Mouse (Mus musculus) spleen, postnatal 36 days (tissue): ENCODE results near the gene Pik3cd.

ENCODE experiments used
- DNase-seq, 2 experiments: peaks; one replicate each; pipeline ENCODE4 v3.0.0; 2022; ENCODE audit warnings: low spot score in 2 of 2, mixed read lengths in 1 of 2

Gene Pik3cd

DNA sequence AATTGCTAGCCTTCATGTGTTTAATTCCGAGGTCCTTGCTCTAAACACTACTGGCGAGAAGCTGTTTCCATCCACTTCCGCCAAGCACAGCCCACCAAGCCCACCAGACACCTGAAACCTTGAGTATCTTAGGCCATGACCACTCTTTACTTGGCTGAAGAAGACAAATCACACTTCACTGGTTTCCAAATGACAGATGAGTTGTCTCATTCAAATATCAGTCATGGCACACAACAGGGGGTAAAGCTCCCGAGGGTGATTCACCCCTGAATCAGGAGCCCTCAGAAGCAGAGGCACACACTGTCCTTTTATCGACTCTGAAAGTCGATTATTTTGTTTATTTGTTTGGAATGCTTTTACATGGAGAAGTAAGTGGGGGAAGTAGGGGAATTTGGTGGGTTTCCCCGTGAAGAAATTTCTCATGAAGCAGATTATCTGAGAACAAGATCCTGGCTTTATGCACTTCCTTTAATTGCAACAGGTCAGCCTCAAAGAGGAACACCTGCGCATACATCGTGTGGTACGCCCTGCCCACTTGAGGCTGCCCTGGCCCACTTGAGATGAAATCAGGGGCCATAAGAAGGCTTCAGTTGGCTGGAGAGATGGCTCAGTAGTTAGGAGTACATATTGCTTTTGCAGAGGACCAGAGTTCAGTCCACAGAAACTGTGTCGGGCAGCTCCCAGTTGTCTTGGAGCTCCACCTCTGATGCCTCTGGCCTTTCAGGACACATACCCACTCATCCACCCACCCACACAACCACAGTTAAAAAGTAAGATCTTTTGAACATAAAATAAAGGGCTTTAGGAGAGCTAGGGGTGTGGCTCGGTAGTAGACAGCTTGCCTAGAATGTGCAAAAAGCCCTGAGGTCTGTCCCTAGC, 12.3 kb downstream of the Pik3cd start:
- peak; percentile 48 to 52 for DNase-seq

DNA sequence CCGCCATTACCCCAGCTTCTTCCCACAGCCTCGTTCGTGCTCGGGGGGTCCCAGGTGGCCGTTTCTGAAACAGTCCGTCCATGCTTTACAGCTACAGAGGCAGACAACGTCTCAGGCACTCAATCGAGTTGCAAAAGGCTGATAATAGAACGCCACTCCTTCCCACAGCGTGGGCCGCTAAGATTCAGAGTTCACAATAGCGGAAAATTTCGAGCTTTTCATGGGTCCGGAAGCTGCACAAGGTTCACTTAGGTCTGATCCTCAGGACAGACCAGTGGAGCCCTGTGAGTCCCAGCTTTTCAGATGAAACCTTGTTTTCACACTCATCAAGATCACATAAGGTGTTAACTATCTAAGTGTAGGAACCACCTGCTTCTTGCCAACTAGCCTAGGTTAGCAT, 13.5 kb downstream of the Pik3cd start:
- no peak for DNase-seq

DNA sequence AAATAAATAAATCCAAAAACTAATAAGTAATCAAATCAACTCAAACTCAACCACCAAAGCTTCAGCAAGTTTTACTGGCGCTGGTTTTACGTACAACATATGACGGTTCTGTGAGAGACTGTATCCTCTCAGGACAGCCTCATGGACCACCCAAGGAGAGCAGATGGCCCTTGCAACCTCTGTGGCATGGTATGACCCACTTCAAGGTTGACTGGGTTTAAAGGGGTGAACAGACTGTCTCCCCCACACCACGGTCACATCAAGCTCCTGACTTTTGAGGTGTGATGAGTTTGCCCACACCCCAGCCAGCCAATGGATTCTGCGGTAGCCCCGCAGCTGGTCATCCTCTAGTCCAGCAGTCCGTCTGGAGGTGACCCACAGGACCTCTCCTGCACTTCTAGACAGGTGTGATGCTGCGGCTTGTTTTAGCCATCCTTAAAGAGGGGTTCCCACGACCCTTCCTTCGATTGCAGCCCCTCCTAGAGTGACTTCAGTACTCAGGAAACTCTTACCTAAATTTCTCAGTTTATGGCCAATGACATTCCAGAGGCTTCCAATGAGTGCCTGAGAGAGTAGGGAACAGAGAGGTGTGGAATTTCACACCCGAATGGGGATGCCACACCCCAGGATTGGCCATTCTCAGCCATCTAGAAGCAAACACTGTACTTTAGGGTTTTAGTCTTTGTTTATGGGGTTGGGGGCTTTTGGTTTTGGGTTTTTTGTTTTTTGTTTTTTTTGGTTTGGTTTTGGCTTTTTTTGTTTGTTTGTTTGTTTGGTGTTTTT, 17.3 kb downstream of the Pik3cd start:
- no peak for DNase-seq

GRCm38 (mm10) chr4:149683875-149684274, 18.5 kb downstream of the Pik3cd start:
- no peak for DNase-seq

DNA sequence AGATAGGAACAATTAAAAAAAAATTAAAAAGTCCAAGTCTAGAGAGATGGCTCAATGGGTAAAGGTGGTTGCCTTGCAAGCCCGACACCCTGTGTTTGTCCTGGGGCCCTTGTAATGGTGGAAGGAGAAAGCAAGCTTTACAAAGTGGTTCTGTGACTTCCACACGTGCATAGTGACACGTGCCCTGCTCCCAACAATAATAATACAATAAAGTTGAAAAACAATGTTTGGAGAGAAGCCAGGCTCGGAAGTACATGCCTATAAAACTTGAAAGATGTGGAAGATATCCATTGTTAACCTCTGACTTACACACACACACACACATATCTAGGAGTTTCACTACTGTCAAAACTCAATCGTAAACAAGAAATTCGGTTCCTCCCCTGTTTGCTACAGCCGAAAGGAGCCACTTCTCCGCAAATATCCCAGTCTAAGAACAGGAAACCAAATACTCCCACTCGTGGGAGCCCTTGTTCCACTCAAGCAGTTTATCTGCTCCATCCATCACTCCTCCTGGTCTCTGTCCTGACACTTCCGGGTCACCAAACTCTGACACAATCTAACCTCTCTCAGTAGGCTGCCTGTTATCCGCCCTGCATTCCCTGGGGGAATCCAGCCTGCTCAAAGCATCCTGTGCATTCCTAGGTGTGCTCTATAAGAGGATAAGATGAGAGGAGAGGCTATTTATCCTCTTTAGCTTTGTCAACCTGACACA, 23.2 kb downstream of the Pik3cd start:
- no peak for DNase-seq

GRCm38 (mm10) chr4:149678006-149678405, 24.4 kb downstream of the Pik3cd start:
- DNase-seq = no peak

DNA sequence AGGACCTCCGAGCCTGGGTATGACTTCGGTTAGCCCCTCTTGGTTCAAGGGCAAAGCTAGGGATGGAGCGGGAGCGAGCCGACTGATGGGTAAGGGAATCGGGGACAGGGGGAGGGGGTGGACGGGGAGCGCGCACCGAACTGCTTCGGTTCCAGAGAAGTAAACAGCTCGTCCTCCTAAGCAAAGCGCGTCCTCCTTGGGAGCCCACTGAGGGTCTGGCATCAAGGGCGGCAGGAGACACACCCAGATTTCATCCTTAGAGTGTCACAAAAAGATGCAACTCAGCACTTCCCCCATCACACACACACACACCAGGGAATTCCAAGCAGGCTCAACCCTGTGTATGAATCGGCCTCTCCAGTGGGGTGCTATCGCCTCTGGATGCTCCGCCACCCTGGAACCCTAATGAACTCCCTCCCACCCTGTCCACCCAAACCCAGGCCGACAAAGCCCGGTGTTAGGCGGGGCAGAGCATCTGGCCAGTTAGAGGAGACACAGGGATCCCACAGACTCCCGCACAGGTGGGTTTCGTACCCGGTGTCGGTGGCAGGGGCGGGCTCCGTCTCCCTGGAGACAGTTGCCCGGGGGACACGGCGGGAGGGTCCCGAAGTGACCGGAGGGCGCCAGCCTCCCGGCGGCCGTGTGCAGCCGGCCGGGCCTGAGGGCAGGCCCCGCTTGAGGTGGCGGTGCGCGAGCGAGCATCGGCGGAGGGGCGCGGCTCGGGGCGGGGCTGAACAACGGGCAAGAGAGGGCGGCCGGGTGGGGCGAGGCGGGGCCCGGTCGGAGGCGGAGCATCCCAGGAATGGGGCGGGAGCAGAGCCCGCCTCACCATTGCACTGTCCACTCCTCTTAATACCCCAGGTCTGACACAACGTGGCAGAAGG, 26.8 kb downstream of the Pik3cd start:
- peak; percentile 56 to 60 for DNase-seq

DNA sequence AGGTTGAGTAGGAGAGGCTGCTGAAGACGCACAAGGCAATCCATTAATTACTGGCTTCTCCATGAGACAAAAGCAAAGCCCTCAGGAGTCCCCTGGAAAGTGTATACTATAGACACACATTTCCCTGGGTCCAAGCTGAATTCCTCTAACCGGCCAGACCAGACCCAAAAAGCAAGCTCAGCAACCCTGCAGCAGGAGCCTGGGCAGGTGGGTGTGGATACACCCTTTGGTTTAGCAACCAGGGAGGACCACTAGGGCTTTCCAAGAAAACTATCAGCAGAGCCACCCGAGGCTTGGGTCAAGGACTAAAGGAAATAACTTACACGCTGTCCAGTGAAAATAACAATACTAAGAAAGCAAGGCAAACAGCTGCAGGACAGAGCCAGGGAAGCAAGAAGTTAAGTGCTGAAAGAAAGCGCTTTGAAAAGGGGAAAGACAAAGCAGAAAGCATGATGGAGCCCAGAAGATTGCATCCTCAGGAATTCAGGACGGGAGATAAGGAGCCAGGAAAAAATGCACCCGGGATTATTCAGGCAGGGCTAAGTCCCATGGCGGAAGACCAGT, 27.5 kb downstream of the Pik3cd start:
- no peak for DNase-seq

DNA sequence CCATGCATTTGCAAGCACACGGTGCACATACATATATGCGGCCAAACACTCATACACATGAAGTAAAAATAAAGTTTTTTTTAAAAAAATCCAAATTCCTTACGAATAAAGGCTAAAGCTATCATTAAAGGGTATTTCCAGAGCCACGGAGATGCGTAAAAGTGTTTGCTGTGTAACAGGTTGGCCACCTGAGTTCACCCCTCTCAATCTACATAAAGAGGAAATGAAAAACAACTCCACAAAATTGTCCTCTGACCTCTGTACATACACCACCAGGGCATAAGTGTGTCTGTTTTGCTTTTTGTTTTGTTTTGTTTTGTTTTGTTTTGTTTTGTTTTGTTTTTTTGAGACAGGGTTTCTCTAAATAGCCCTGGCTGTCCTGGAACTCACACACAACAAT, 29.6 kb downstream of the Pik3cd start:
- no peak for DNase-seq

GRCm38 (mm10) chr4:149671175-149671574, 31.2 kb downstream of the Pik3cd start:
- no peak for DNase-seq

DNA sequence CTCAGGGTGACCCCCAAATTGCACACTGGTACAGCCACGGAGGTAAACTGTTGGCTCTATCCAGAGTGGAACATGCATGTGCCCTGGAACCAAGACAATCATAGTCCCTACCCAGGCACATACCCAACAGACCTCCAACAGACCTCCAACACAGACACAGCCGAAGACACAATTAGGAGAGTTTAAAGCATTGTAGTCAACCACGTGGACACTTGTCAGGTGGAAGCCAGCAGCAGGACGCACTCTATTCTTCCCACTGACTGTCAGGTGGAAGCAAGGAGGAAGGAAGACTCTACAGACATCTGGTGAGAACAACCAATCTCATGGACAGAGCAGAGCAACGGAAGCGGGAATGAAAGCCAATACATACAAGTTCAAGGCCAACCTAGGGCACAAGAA, 36.7 kb downstream of the Pik3cd start:
- no peak for DNase-seq

- peak; percentile 58 to 70 for DNase-seq
These were observed 37.2 kb downstream of the Pik3cd start for GRCm38 (mm10) chr4:149665016-149665691.

GRCm38 (mm10) chr4:149663849-149664503, 38.4 kb downstream of the Pik3cd start:
- DNase-seq = no peak

GRCm38 (mm10) chr4:149661967-149662589, 40.3 kb downstream of the Pik3cd start:
- DNase-seq = no peak

DNA sequence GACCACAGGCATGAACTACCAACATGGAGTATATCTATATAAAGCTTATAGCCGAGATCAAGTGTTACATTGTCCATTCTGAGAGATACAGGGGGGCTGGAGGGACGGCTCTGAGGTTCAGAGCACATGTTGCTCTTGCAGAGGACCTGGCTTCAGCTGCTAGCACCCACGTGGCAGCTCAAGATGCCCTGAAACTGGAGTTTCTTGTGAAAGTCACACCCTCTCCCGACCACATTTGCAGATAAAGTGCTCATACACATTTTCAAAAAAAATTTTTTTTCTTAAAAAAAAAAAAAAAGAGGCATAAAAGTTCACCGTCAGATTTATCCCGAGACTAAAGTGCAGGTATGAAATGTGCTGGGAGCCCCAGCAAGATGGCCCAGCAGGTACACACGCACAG, 41.8 kb downstream of the Pik3cd start:
- no peak for DNase-seq

GRCm38 (mm10) chr4:149659495-149660116, 42.8 kb downstream of the Pik3cd start:
- DNase-seq = no peak

- peak; percentile 89 for DNase-seq
These were observed 44.4 kb downstream of the Pik3cd start for GRCm38 (mm10) chr4:149657858-149658416.

- peak in 1 of 2 experiments; percentile 48 for DNase-seq
These were observed 48.1 kb downstream of the Pik3cd start for GRCm38 (mm10) chr4:149654232-149654631.
